Mouse (Mus musculus) embryonic fibroblast, embryonic 13.5 days (primary cell): ENCODE measurements around the gene Slc6a6.

Source experiments
- CTCF ChIP-seq: IDR thresholded peaks from 2 replicates; pipeline ENCODE4 v1.5.1; 2011; ENCODE audit warnings: mild to moderate bottlenecking, control low read depth, low read length, moderate library complexity, borderline replicate concordance; ENCODE audit not compliant: insufficient read depth
- POLR2A ChIP-seq: IDR thresholded peaks from 2 replicates; pipeline ENCODE4 v1.6.1; 2011; ENCODE audit warnings: low read depth, mild to moderate bottlenecking, control low read depth, low read length, moderate library complexity

GRCm38 (mm10) chr6:91686597-91686996 lies 2.7 kb downstream of the Slc6a6 start:
- no peak for TF ChIP-seq CTCF
- no peak for TF ChIP-seq POLR2A
